Mouse (Mus musculus) left cerebral cortex, adult 11 months (tissue): ENCODE measurements at regions not wholly inside any gene's neighbourhood (a gene's known extent, or its start where the extent isn't known, plus 50 kb on each side); places are given as distances from the start of the nearest gene placed in this dataset.

Source experiments
- DNase-seq: peaks from one replicate; pipeline ENCODE4 v3.0.0; 2022; ENCODE audit warnings: low spot score

GRCm38 (mm10) chr1:47854372-47854771 lies 961.7 kb upstream of the Slc39a10 start:
- no peak for DNase-seq

- peak; percentile 0 for DNase-seq
These were observed 961.3 kb upstream of the Slc39a10 start for GRCm38 (mm10) chr1:47853911-47854310.

- no peak for DNase-seq
These were observed 948.2 kb upstream of the Slc39a10 start for GRCm38 (mm10) chr1:47840811-47841210.

GRCm38 (mm10) chr1:47834072-47834471 lies 941.4 kb upstream of the Slc39a10 start:
- DNase-seq = no peak

GRCm38 (mm10) chr1:47827206-47827605 lies 934.6 kb upstream of the Slc39a10 start:
- DNase-seq = no peak

- peak; percentile 6 for DNase-seq
These were observed 916.9 kb upstream of the Slc39a10 start for GRCm38 (mm10) chr1:47809508-47809907.

- no peak for DNase-seq
These were observed 902.1 kb upstream of the Slc39a10 start for GRCm38 (mm10) chr1:47794763-47795162.
